Mouse (Mus musculus) cerebellum, postnatal 25 days (tissue): Measurements from ENCODE around the gene Ndufaf5.
"Not testable (repeated sequence)": the region's sequence is repeated elsewhere in the genome, so short reads cannot be mapped to it uniquely, and the experiment has no call there.

Experiments
- DNase-seq, 2 experiments: peaks; one replicate each; pipeline ENCODE4 v3.0.0; 2021; ENCODE audit warnings: mixed read lengths in 2 of 2

Gene Ndufaf5

GRCm38 (mm10) chr2:140170127-140170802 lies at the start of gene Ndufaf5, which contains the start of gene Esf1:
Ndufaf5 (plus strand) TSS chr2:140170649.
Esf1 (minus strand) TSS chr2:140170564.
- peak; percentile 98 to 99 for DNase-seq

GRCm38 (mm10) chr2:140125516-140125915 lies 44.9 kb upstream of the Ndufaf5 start:
- DNase-seq: no peak

- not testable (repeated sequence) for DNase-seq
Measured at GRCm38 (mm10) chr2:140151743-140152142, 18.7 kb upstream of the Ndufaf5 start, which contains the start of gene Gm17374. Gm17374 (plus strand) TSS chr2:140152043.

- no peak for DNase-seq
Measured at GRCm38 (mm10) chr2:140159186-140159730, 11.2 kb upstream of the Ndufaf5 start.

- DNase-seq: no peak
Measured at GRCm38 (mm10) chr2:140163351-140163854, 7.0 kb upstream of the Ndufaf5 start.

- no peak for DNase-seq
Measured at GRCm38 (mm10) chr2:140169057-140169456, 1.4 kb upstream of the Ndufaf5 start.

GRCm38 (mm10) chr2:140170803-140171553 lies 529 bp downstream of the Ndufaf5 start:
- DNase-seq: peak in 1 of 2 experiments; percentile 9

- not testable (repeated sequence) for DNase-seq
Measured at GRCm38 (mm10) chr2:140185685-140186210, 15.3 kb downstream of the Ndufaf5 start.

- peak in 1 of 2 experiments; percentile 20 for DNase-seq
Measured at GRCm38 (mm10) chr2:140200713-140201112, 30.3 kb downstream of the Ndufaf5 start.

- no peak for DNase-seq
Measured at GRCm38 (mm10) chr2:140202573-140202972, 32.1 kb downstream of the Ndufaf5 start.

- no peak for DNase-seq
Measured at GRCm38 (mm10) chr2:140203756-140204155, 33.3 kb downstream of the Ndufaf5 start.

- no peak for DNase-seq
Measured at GRCm38 (mm10) chr2:140214519-140215027, 44.1 kb downstream of the Ndufaf5 start.

GRCm38 (mm10) chr2:140215415-140215814 lies 45.0 kb downstream of the Ndufaf5 start:
- DNase-seq: no peak

- no peak for DNase-seq
Measured at GRCm38 (mm10) chr2:140215965-140216364, 45.5 kb downstream of the Ndufaf5 start.

- DNase-seq: no peak
Measured at GRCm38 (mm10) chr2:140220325-140220724, 49.9 kb downstream of the Ndufaf5 start.

GRCm38 (mm10) chr2:140230295-140230694 lies 59.8 kb downstream of the Ndufaf5 start:
- no peak for DNase-seq

- DNase-seq: no peak
Measured at GRCm38 (mm10) chr2:140237245-140237644, 66.8 kb downstream of the Ndufaf5 start.

GRCm38 (mm10) chr2:140242398-140242797 lies 71.9 kb downstream of the Ndufaf5 start:
- DNase-seq: no peak

GRCm38 (mm10) chr2:140243105-140243504 lies 72.7 kb downstream of the Ndufaf5 start:
- no peak for DNase-seq
